Mouse (Mus musculus): ENCODE data around the gene Klk9. TPM values are rescaled to one million over a fixed set of nuclear protein-coding genes. Genes with fewer than 3 reads are reported as not detected.

The Klk9 gene
- polyA plus RNA-seq, 1 experiment from 2014 or later = not detected

GRCm38 (mm10) chr7:43797844-43798462 is 6.3 kb downstream of the Klk9 start:
- ATAC-seq (ENCODE audit: low FRiP score) = 0 out of 2 replicates have a peak, but pooled peaks have one; percentile 4
- peaks cover 14% of the 10 kb centered on the region for H3K4me1 ChIP-seq

GRCm38 (mm10) chr7:43799876-43800275 is 8.2 kb downstream of the Klk9 start:
- no peak overlapping the region for H3K4me3 ChIP-seq (replicated peaks)
- no peak overlapping the region for H3K27ac ChIP-seq
- no peaks in the 10 kb centered on the region for H3K36me3 ChIP-seq (replicated peaks)
- ATAC-seq (ENCODE audit: low FRiP score) = no peak
- H3K27me3 ChIP-seq = peaks cover 41% of the 10 kb centered on the region
- peaks cover 14% of the 10 kb centered on the region for H3K4me1 ChIP-seq
- H3K9me3 ChIP-seq = no peaks in the 10 kb centered on the region
- 82% methylated on average over 7 of the region's 7 CpGs for WGBS
- no peak overlapping the region for H3K4me2 ChIP-seq
- no peak overlapping the region for H3K9ac ChIP-seq

More at GRCm38 (mm10) chr7:43797844-43798462, 6.3 kb downstream of the Klk9 start:
- H3K36me3 ChIP-seq (replicated peaks) = no peaks in the 10 kb centered on the region
- H3K4me3 ChIP-seq (replicated peaks) = peak overlapping the region; percentile 46
- H3K9ac ChIP-seq = no peak overlapping the region
- WGBS = 39% methylated on average over 13 of the region's 13 CpGs
- H3K4me2 ChIP-seq = peak overlapping the region; percentile 79
- no peak overlapping the region for H3K27ac ChIP-seq
- peaks cover 49% of the 10 kb centered on the region for H3K27me3 ChIP-seq
- no peaks in the 10 kb centered on the region for H3K9me3 ChIP-seq

GRCm38 (mm10) chr7:43810994-43811393 is 19.3 kb downstream of the Klk9 start, which contains the start of gene Klk7:
Gene Klk7 (plus strand): TSS chr7:43811294.
- Histone ChIP-seq H3K27me3 (no peaks in the 10 kb centered on the region), H3K36me3 (replicated peaks) (no peaks in the 10 kb centered on the region), H3K27ac (no peak within 1 kb of the TSS), H3K4me3 (replicated peaks) (no peak within 1 kb of the TSS), H3K9me3 (no peaks in the 10 kb centered on the region), H3K4me1 (no peaks in the 10 kb centered on the region), H3K4me2 (no peak within 1 kb of the TSS), H3K9ac (no peak within 1 kb of the TSS)
- WGBS = 59% methylated on average over 5 of the region's 5 CpGs
- no peak for ATAC-seq (ENCODE audit: low FRiP score)

GRCm38 (mm10) chr7:43815211-43815610 is 23.5 kb downstream of the Klk9 start:
- no peaks in the 10 kb centered on the region for H3K27me3 ChIP-seq
- no peak overlapping the region for H3K9ac ChIP-seq
- 86% methylated on average over 7 of the region's 7 CpGs for WGBS
- H3K9me3 ChIP-seq = no peaks in the 10 kb centered on the region
- H3K36me3 ChIP-seq (replicated peaks) = no peaks in the 10 kb centered on the region
- no peaks in the 10 kb centered on the region for H3K4me1 ChIP-seq
- H3K4me3 ChIP-seq (replicated peaks) = no peak overlapping the region
- no peak overlapping the region for H3K4me2 ChIP-seq
- no peak for ATAC-seq (ENCODE audit: low FRiP score)
- no peak overlapping the region for H3K27ac ChIP-seq

GRCm38 (mm10) chr7:43816746-43817145 is 25.1 kb downstream of the Klk9 start:
- H3K9ac ChIP-seq = no peak overlapping the region
- no peak overlapping the region for H3K4me3 ChIP-seq (replicated peaks)
- H3K27me3 ChIP-seq = no peaks in the 10 kb centered on the region

DNA sequence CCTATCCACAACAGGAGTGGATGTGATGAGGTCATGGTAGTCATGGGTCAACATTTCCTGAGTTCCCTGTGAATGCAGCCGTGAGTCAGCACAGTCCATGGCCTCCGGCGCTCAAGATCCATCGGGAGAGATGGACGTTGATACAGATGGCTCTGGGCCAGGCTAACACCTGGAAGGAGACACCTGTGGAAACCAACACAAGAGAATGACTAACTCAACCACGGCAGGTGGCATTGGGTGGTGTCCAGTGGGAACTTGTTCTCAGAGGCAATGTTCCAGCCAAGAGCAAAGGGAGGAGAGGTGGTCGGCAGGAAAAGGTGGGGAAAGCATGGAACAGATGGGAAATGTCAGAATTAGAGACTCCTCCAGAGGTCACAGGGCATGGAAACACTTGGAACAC is 29.9 kb downstream of the Klk9 start:
- Histone ChIP-seq H3K4me1 (no peaks in the 10 kb centered on the region), H3K4me3 (replicated peaks) (no peak overlapping the region), H3K27me3 (no peaks in the 10 kb centered on the region), H3K36me3 (replicated peaks) (no peaks in the 10 kb centered on the region), H3K27ac (no peak overlapping the region), H3K9me3 (no peaks in the 10 kb centered on the region), H3K4me2 (no peak overlapping the region), H3K9ac (no peak overlapping the region)
- 91% methylated on average over 7 of the region's 7 CpGs for WGBS
- no peak for ATAC-seq (ENCODE audit: low FRiP score)

More at GRCm38 (mm10) chr7:43816746-43817145, 25.1 kb downstream of the Klk9 start:
- H3K27ac ChIP-seq = no peak overlapping the region
- H3K4me2 ChIP-seq = no peak overlapping the region
- H3K9me3 ChIP-seq = no peaks in the 10 kb centered on the region
- no peak for ATAC-seq (ENCODE audit: low FRiP score)
- no peaks in the 10 kb centered on the region for H3K4me1 ChIP-seq
- no peaks in the 10 kb centered on the region for H3K36me3 ChIP-seq (replicated peaks)

- Histone ChIP-seq H3K4me3 (replicated peaks) (no peak within 1 kb of the TSS), H3K27ac (no peak within 1 kb of the TSS), H3K9me3 (no peaks in the 10 kb centered on the region), H3K4me1 (no peaks in the 10 kb centered on the region), H3K36me3 (replicated peaks) (no peaks in the 10 kb centered on the region), H3K9ac (no peak within 1 kb of the TSS), H3K4me2 (no peak within 1 kb of the TSS), H3K27me3 (no peaks in the 10 kb centered on the region)
- 80% methylated on average over 10 of the region's 10 CpGs for WGBS
- ATAC-seq (ENCODE audit: low FRiP score) = no peak
Observed at GRCm38 (mm10) chr7:43824199-43824598, 32.5 kb downstream of the Klk9 start, which contains the start of gene Klk6. Gene Klk6 (plus strand): TSS chr7:43824499.

DNA sequence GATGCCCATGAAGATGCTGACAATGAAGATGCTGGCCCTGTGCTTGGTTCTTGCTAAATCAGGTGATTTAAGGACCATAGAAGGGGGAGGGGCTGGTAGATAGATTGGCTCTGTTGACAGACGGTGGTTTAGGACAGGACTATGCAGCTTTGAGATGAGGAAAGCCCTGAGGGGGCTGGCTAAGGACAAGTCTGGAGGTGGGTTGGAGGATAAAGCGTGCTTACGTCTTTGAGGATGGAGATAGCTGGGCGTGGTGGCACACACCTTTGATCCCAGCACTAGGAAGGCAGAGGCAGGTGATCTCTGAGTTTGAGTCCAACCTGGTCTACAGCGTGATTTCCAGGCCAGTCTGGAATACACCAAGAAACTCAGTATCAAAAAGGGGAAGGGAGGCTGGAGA is 34.4 kb downstream of the Klk9 start:
- Histone ChIP-seq H3K4me3 (replicated peaks) (no peak overlapping the region), H3K4me2 (no peak overlapping the region), H3K9ac (no peak overlapping the region), H3K27me3 (no peaks in the 10 kb centered on the region), H3K36me3 (replicated peaks) (no peaks in the 10 kb centered on the region), H3K27ac (no peak overlapping the region), H3K4me1 (no peaks in the 10 kb centered on the region), H3K9me3 (no peaks in the 10 kb centered on the region)
- ATAC-seq (ENCODE audit: low FRiP score) = no peak
- 93% methylated on average over 5 of the region's 5 CpGs for WGBS

DNA sequence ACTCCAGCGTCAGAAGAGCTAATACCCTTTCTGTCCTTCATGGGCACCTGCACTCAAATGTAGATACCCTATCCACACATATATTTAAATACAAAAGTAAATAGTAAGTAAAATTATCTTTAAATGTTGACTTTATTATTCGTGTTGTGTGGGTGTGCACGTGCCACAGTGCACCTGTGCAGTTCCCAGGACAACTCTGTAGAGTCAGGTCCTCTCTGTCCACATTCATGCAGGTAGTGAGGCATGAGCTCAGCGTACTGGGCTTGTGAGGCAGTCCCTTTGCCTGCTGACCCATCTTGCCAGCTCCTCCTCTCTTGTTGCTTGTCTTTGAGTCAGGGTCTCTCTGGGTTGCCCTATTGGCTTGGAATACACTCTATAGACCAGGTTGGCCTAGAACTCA is 36.0 kb downstream of the Klk9 start:
- Histone ChIP-seq H3K9ac (no peak overlapping the region), H3K9me3 (no peaks in the 10 kb centered on the region), H3K27ac (no peak overlapping the region), H3K4me1 (no peaks in the 10 kb centered on the region), H3K4me3 (replicated peaks) (no peak overlapping the region), H3K36me3 (replicated peaks) (no peaks in the 10 kb centered on the region), H3K4me2 (no peak overlapping the region), H3K27me3 (no peaks in the 10 kb centered on the region)
- 85% methylated on average over 4 of the region's 4 CpGs for WGBS
- no peak for ATAC-seq (ENCODE audit: low FRiP score)

- Histone ChIP-seq H3K4me2 (no peak overlapping the region), H3K9ac (no peak overlapping the region), H3K27me3 (no peaks in the 10 kb centered on the region), H3K4me1 (no peaks in the 10 kb centered on the region), H3K36me3 (replicated peaks) (no peaks in the 10 kb centered on the region), H3K27ac (no peak overlapping the region), H3K4me3 (replicated peaks) (no peak overlapping the region), H3K9me3 (no peaks in the 10 kb centered on the region)
- WGBS = 91% methylated on average over 8 of the region's 8 CpGs
- ATAC-seq (ENCODE audit: low FRiP score) = no peak
Observed at GRCm38 (mm10) chr7:43829006-43829405, 37.3 kb downstream of the Klk9 start.

- no peak within 1 kb of the TSS for H3K4me3 ChIP-seq (replicated peaks)
- no peaks in the 10 kb centered on the region for H3K9me3 ChIP-seq
- no peaks in the 10 kb centered on the region for H3K36me3 ChIP-seq (replicated peaks)
- no peaks in the 10 kb centered on the region for H3K4me1 ChIP-seq
- H3K27ac ChIP-seq = no peak within 1 kb of the TSS
- no peak within 1 kb of the TSS for H3K4me2 ChIP-seq
- no peak for ATAC-seq (ENCODE audit: low FRiP score)
- H3K9ac ChIP-seq = no peak within 1 kb of the TSS
- WGBS = 54% methylated on average over 2 of the region's 3 CpGs
- H3K27me3 ChIP-seq = no peaks in the 10 kb centered on the region
Observed at GRCm38 (mm10) chr7:43841701-43842100, 50.0 kb downstream of the Klk9 start, which contains the start of gene Klk5. Gene Klk5 (plus strand): TSS chr7:43841971.

- H3K4me3 ChIP-seq (replicated peaks) = no peak overlapping the region
Observed at GRCm38 (mm10) chr7:43843801-43844200, 52.1 kb downstream of the Klk9 start.

More at GRCm38 (mm10) chr7:43843801-43844200, 52.1 kb downstream of the Klk9 start:
- Histone ChIP-seq H3K9ac (no peak overlapping the region), H3K36me3 (replicated peaks) (no peaks in the 10 kb centered on the region), H3K4me2 (no peak overlapping the region), H3K9me3 (no peaks in the 10 kb centered on the region), H3K4me1 (no peaks in the 10 kb centered on the region), H3K27me3 (no peaks in the 10 kb centered on the region), H3K27ac (no peak overlapping the region)
- 88% methylated on average over 4 of the region's 4 CpGs for WGBS
- no peak for ATAC-seq (ENCODE audit: low FRiP score)
